Mouse (Mus musculus) midbrain, embryonic 15.5 days (tissue): ENCODE measurements around the gene Aurkaip1. TPM values are rescaled to one million over a fixed set of nuclear protein-coding genes. Genes with fewer than 3 reads are reported as not detected.
A peak's percentile ranks its signal among the peaks of the same experiment; 100 is the strongest.

ENCODE experiments used
- ATAC-seq: fragments of 200-750 bp; cut with Nextera tagmentation; replicated peaks from 2 replicates; pipeline ENCODE4 v1.8.0; 2017; ENCODE audit warnings: moderate TSS enrichment
- H3K27ac ChIP-seq: fragments of 300-500 bp; sonication (generic); 2 replicates; pipeline ENCODE4 v1.5.1; 2015; ENCODE audit warnings: mild to moderate bottlenecking, inconsistent platforms
- H3K27me3 ChIP-seq: fragments of 300-500 bp; sonication (generic); replicated peaks from 2 replicates; pipeline ENCODE4 v1.6.1; 2015; ENCODE audit warnings: inconsistent platforms
- H3K36me3 ChIP-seq: fragments of 300-500 bp; sonication (generic); replicated peaks from 2 replicates; pipeline ENCODE4 v1.6.1; 2015; ENCODE audit warnings: inconsistent platforms
- H3K4me1 ChIP-seq: fragments of 300-500 bp; sonication (generic); 2 replicates; pipeline ENCODE4 v1.6.1; 2015; ENCODE audit warnings: inconsistent platforms
- H3K4me2 ChIP-seq: fragments of 300-500 bp; sonication (generic); 2 replicates; pipeline ENCODE4 v1.6.1; 2015; ENCODE audit warnings: inconsistent platforms, mild to moderate bottlenecking, moderate library complexity
- H3K4me3 ChIP-seq: fragments of 300-500 bp; sonication (generic); 2 replicates; pipeline ENCODE4 v1.5.1; 2015; ENCODE audit warnings: mild to moderate bottlenecking, inconsistent platforms
- H3K9ac ChIP-seq: fragments of 300-500 bp; sonication (generic); 2 replicates; pipeline ENCODE4 v1.6.1; 2015; ENCODE audit warnings: mild to moderate bottlenecking, inconsistent platforms
- H3K9me3 ChIP-seq: fragments of 300-500 bp; sonication (generic); 2 replicates; pipeline ENCODE4 v1.6.1; 2016; ENCODE audit warnings: inconsistent platforms
- WGBS: fragments of 180-500 bp; shearing (Covaris S2); methylation state at CpG from one replicate; pipeline ENCODE4 v1.1.7; 2015; ENCODE audit warnings: mixed read lengths; 5-methylcytosine and 5-hydroxymethylcytosine counted together
- microRNA-seq: library from miRNA; unstranded; fragments of <30 nt; microRNA quantifications from one replicate; pipeline ENCODE4, GENCODE M21; 2016
- polyA plus RNA-seq: library from polyadenylated mRNA; unstranded; fragments of >200 nt; fragmentation: Nextera tagmentation; extraction: Ambion mirVana; gene quantifications from 2 replicates; pipeline ENCODE4 v1.2.1, GENCODE M21; 2015

Aurkaip1 gene
- polyA plus RNA-seq, 1 experiment from 2014 or later, result 129 TPM

DNA sequence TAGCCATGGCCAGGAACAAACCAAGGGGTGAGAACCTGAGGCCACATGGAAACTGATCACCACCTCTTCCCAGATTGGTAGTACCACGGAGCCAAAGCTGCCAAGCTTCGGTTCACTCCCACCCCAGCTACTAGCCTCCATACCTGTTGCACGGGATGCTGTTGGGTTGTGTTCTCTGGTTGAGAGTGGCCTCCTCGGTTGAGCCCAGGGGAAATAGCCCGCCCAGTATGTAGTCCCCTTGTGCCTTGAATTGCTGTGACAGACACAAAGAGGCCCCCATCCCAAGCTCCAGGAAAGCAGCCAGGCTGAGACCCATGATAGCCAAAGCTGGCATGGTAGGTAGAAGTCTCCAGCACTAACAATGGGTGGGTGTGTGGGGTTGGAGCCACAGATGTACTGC lies 31.9 kb downstream of the Aurkaip1 start, which contains the start of gene Tas1r3:
Tas1r3 (minus strand) TSS at position 362 of the 400 bp plus-strand sequence.
- Histone ChIP-seq H3K27ac (no peak within 1 kb of the TSS), H3K36me3 (peaks cover 23% of the 10 kb centered on the region), H3K4me2 (no peak within 1 kb of the TSS), H3K27me3 (no peaks in the 10 kb centered on the region), H3K9me3 (no peaks in the 10 kb centered on the region), H3K4me1 (no peaks in the 10 kb centered on the region; the same call in 1 of the 2 replicates), H3K9ac (no peak within 1 kb of the TSS), H3K4me3 (no peak within 1 kb of the TSS)
- ATAC-seq, result no peak
- 77% methylated on average over 5 of the region's 5 CpGs for WGBS

GRCm38 (mm10) chr4:155868614-155869298 lies 37.7 kb downstream of the Aurkaip1 start:
- peak overlapping the region; percentile 85 for H3K9ac ChIP-seq
- H3K4me3 ChIP-seq, result peak overlapping the region; percentile 86
- peaks cover 30% of the 10 kb centered on the region for H3K36me3 ChIP-seq
- H3K27ac ChIP-seq, result peak overlapping the region; percentile 73
- ATAC-seq, result peak; percentile 76; the same call in 1 of the 2 replicates
- H3K27me3 ChIP-seq, result no peaks in the 10 kb centered on the region
- peaks cover 26% of the 10 kb centered on the region for H3K4me1 ChIP-seq
- 11% methylated on average over 22 of the region's 22 CpGs for WGBS
- H3K4me2 ChIP-seq, result peak overlapping the region; percentile 97
- no peaks in the 10 kb centered on the region for H3K9me3 ChIP-seq

DNA sequence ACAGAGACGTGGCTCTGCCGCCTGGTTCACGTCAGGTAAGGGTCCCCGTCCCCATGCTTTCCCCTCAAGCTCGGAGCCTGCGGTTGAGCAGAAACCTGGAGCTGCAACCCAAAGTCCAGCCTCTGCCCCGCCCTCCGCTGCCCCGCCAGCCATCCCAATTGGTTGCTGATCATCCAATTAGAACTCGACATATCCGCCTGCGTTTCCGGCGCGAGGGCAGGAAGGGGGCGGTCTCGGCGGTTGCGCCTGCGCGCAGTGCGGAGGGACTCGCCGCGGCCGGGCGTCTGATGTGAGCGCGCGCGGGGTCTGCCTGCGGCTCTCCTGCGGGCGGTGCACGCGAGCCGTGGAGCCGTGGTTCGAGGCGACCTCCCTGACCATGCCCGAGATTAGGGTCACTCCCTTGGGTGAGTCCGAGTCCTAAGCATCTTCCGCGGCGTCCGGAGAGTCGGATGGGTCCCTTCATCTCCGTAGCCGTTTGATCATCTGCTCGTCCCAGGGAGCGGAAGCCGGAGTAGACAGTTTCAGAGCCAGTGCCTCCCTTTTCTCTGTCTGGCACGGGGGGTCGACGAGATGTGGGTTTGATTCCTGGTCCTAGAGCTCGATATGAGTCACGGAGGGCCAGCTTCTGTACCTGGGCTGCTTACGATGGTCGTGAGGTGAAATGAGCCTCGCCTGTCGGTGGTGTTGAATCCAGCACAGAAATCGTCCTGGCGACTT lies 38.4 kb downstream of the Aurkaip1 start, which contains the start of the genes Cptp and Ints11:
Cptp (minus strand) TSS at position 124 of the 717 bp plus-strand sequence.
Ints11 (plus strand) TSS at position 230 of the 717 bp plus-strand sequence.
- ATAC-seq, result peak; percentile 96
- Histone ChIP-seq H3K9ac (peak within 1 kb of the TSS; percentile 85), H3K4me3 (peak within 1 kb of the TSS; percentile 86), H3K9me3 (no peaks in the 10 kb centered on the region), H3K27me3 (no peaks in the 10 kb centered on the region), H3K27ac (peak within 1 kb of the TSS; percentile 73), H3K4me2 (peak within 1 kb of the TSS; percentile 97), H3K4me1 (peaks cover 26% of the 10 kb centered on the region), H3K36me3 (peaks cover 32% of the 10 kb centered on the region)
- under 1% methylated on average over 63 of the region's 63 CpGs for WGBS

DNA sequence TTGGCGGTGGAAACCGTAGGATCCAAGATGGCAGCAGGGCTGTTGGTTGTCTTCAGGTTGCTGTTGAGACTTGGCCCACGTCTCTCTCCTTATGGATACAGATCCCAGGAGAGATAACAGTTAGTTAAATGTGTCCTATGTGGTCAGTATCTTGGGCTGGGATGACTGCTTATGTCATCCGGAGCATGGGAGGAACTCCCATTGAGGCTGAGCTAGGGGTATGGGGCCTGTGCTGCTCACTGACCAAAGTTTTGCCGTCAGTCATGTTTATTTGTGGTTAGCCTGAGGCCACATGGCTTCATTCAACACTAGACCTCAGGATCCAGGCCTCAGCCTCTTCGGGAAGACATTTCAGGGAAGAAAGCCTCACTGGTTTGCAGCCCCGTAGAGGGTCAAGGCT lies 40.3 kb downstream of the Aurkaip1 start:
- H3K4me3 ChIP-seq, result no peak overlapping the region
- no peak overlapping the region for H3K9ac ChIP-seq
- ATAC-seq, result no peak
- H3K9me3 ChIP-seq, result no peaks in the 10 kb centered on the region
- H3K27me3 ChIP-seq, result no peaks in the 10 kb centered on the region
- H3K4me2 ChIP-seq, result no peak overlapping the region
- 95% methylated on average over 7 of the region's 7 CpGs for WGBS
- peaks cover 26% of the 10 kb centered on the region for H3K4me1 ChIP-seq
- H3K36me3 ChIP-seq, result peaks cover 36% of the 10 kb centered on the region
- no peak overlapping the region for H3K27ac ChIP-seq

Small RNAs within 50 kb of the gene (microRNA-seq; reads per million reads assigned to microRNA genes)
- not detected for gene Gm27743

Other genes with a start within 250 kb of the Aurkaip1 start
- gene Slc35e2, start 229.9 kb upstream of the Aurkaip1 start, polyA plus RNA-seq, result 15.3 and 17.5 TPM in 2 replicates
- 54.6 and 56.2 TPM in 2 replicates for gene Cdk11b, start 206.4 kb upstream of the Aurkaip1 start, polyA plus RNA-seq
- not detected in 2 replicates for gene Gm10563, start 185.9 kb upstream of the Aurkaip1 start, polyA plus RNA-seq
- gene Mmp23, start 177.9 kb upstream of the Aurkaip1 start, polyA plus RNA-seq, result 3.8 and 5.5 TPM in 2 replicates
- 61.0 and 62.1 TPM in 2 replicates for gene Mib2, start 162.1 kb upstream of the Aurkaip1 start, polyA plus RNA-seq
- 15.7 and 17.1 TPM in 2 replicates for gene Fndc10, start 136.9 kb upstream of the Aurkaip1 start, polyA plus RNA-seq
- gene Ssu72, start 126.5 kb upstream of the Aurkaip1 start, polyA plus RNA-seq, result 151 and 155 TPM in 2 replicates
- 24.8 and 24.9 TPM in 2 replicates for gene Tmem240, start 96.5 kb upstream of the Aurkaip1 start, polyA plus RNA-seq
- 93.4 and 99.2 TPM in 2 replicates for gene Atad3a, start 70.2 kb upstream of the Aurkaip1 start, polyA plus RNA-seq
- gene Vwa1, start 56.6 kb upstream of the Aurkaip1 start, polyA plus RNA-seq, result 31.5 and 33.5 TPM in 2 replicates
- gene Tmem88b, start 45.4 kb upstream of the Aurkaip1 start, polyA plus RNA-seq, result 0.93 and 1.2 TPM in 2 replicates
- gene Ankrd65, start 40.8 kb upstream of the Aurkaip1 start, polyA plus RNA-seq, result not detected in 2 replicates
- 242 and 244 TPM in 2 replicates for gene Mrpl20, start 28.4 kb upstream of the Aurkaip1 start, polyA plus RNA-seq
- gene Ccnl2, start 18.8 kb upstream of the Aurkaip1 start, polyA plus RNA-seq, result 155 and 164 TPM in 2 replicates
- gene Mxra8, start 8.4 kb downstream of the Aurkaip1 start, polyA plus RNA-seq, result 23.4 and 32.6 TPM in 2 replicates
- 30.9 and 37.0 TPM in 2 replicates for gene Dvl1, start 16.1 kb downstream of the Aurkaip1 start, polyA plus RNA-seq
- gene Tas1r3, start 32.1 kb downstream of the Aurkaip1 start, polyA plus RNA-seq, result 0.61 and 0.72 TPM in 2 replicates
- 28.1 and 29.1 TPM in 2 replicates for gene Cptp, start 38.2 kb downstream of the Aurkaip1 start, polyA plus RNA-seq
- gene Ints11, start 38.3 kb downstream of the Aurkaip1 start, polyA plus RNA-seq, result 80.6 and 83.6 TPM in 2 replicates
- gene Pusl1, start 60.5 kb downstream of the Aurkaip1 start, polyA plus RNA-seq, result 60.1 and 66.6 TPM in 2 replicates
- gene Acap3, start 60.5 kb downstream of the Aurkaip1 start, polyA plus RNA-seq, result 88.3 and 89.8 TPM in 2 replicates
- gene Ube2j2, start 112.6 kb downstream of the Aurkaip1 start, polyA plus RNA-seq, result 115 and 118 TPM in 2 replicates
- 6.8 and 9.5 TPM in 2 replicates for gene C1qtnf12, start 131.0 kb downstream of the Aurkaip1 start, polyA plus RNA-seq
- gene B3galt6, start 161.4 kb downstream of the Aurkaip1 start, polyA plus RNA-seq, result 38.5 and 38.9 TPM in 2 replicates
- 113 and 118 TPM in 2 replicates for gene Sdf4, start 161.6 kb downstream of the Aurkaip1 start, polyA plus RNA-seq
- gene Tnfrsf4, start 182.6 kb downstream of the Aurkaip1 start, polyA plus RNA-seq, result 0.56 and 0.83 TPM in 2 replicates
- 3.2 and 3.6 TPM in 2 replicates for gene Tnfrsf18, start 194.9 kb downstream of the Aurkaip1 start, polyA plus RNA-seq
- not detected in 2 replicates for gene Ttll10, start 228.1 kb downstream of the Aurkaip1 start, polyA plus RNA-seq